Mouse (Mus musculus) right cerebral cortex, postnatal 14 days (tissue): Measurements from ENCODE around the gene Vasn.

Experiments
- DNase-seq: peaks from one replicate; pipeline ENCODE4 v3.0.0; 2022

Gene Vasn

DNA sequence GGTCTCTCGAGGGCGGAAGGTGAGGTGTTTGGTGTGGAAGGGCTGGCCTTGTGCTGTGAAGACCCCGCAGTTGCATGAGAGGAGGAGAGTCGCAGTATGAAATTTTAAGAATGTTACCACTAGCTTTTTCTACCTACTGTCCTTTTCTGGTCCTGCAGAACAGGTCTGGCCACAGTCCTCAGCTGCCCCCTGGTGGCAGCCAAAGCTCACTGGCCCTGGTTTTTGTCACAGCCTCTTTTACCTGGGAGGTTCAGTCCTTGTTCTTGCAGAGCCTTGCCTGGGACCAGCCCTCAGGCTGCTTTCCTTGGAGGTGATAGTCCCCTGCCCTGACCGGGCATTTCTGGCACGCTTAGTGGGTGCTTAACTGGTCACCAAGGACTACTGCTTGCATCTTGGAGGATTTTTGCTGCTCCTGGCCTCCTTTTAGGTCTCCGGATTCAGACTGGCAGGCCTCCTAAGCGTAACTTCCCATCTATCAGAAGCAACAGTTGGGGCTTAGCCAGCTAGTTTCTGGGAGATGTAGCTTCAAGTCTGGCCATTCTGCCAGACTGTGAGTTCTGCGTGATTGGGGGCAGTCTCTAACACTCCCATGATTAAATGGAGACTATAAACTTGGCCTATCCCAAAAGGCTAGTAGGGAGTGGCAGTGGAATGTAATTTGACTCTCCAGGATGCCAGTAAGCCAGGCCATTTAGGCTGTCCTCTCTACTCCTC lies 31.8 kb upstream of the Vasn start:
- DNase-seq = peak; percentile 75

DNA sequence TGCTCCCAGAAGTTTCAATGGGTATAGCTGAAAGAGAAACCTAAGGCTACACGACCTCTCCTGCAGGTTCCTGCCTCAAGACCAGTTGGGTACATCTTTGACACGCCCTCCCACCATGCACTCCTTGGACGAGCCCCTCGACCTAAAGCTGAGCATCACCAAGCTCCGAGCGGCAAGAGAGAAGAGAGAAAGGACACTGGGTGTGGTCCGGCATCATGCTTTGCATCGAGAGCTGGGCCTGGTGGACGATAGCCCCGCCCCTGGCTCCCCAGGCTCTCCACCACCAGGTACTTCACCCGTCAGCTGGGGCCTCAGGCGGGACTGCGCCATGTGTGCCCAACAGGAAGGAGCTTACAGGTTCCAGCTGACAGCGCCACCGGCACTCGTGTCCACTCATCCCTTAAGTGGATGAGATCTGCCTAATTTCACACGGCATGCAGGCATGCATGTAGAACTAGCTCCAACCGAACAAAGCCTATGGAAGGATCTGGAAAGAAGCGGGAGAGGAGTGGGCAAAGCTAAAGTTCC lies 31.1 kb upstream of the Vasn start:
- no peak for DNase-seq

DNA sequence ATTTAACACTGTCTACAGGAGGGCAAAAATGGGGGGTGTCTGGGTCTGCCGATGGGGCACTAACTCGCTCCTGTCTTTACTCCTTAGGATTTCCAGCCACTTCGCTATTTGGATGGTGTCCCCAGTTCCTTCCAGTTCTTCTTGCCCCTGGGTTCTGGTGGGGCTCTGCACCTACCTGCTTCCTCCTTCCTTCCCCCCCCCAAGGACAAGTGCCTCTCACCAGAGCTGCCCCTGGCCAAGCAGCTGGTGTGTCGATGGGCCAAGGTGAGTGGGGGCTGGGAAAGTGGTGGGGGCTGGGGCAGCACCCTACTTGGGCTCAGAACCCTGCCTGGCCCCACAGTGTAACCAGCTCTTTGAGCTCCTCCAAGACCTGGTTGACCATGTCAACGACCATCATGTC lies 28.5 kb upstream of the Vasn start:
- DNase-seq = no peak

DNA sequence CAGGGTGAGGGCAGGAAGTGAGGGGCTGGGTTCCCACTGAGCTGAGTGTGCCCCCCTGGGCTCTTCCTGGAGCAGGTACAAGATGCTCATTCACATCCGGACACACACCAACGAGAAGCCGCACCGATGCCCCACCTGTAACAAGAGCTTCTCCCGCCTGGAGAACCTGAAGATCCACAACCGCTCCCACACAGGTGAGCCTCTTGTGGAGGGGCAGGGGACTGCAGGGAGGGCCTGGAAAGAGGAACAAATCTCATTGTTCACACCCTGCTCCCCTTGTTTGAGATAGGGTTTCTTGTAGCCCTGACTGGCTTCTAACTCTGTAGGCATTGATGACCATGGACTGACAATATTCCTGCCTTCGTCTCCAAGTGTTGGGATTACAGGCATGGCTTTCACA lies 28.1 kb upstream of the Vasn start:
- no peak for DNase-seq

DNA sequence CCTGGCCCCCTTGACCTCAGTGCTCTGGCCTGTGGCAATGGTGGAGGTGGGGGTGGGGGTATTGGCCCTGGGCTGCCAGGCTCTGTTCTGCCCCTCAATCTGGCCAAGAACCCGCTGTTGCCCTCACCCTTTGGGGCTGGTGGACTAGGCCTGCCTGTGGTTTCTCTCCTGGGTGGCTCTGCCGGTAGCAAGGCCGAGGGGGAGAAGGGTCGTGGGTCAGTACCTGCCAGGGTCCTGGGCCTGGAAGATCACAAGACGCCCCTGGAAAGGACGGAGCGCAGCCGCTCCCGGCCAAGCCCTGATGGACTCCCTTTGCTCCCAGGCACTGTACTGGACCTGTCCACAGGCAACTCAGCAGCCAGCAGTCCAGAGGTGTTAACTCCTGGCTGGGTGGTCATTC lies 26.0 kb upstream of the Vasn start:
- DNase-seq = no peak

DNA sequence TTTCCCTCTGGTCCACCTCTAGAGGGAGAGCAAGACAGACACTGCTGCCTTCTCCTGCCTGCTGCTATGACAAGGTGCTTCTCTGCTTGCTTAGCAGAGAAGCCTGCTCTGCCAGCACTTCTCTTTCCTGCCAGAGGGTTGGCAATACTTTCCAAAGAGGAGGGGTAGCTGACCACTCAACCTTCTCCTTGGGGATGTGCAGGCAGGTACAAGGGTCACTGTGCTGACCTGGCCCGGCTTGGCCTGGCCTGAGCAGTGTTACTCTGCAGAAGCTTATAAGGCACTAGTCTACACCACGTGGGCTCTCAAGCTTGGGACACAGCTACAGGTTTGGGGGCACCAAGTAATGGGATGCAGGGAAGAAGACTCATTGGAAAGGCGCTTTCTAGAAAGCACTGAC lies 25.1 kb upstream of the Vasn start:
- no peak for DNase-seq

DNA sequence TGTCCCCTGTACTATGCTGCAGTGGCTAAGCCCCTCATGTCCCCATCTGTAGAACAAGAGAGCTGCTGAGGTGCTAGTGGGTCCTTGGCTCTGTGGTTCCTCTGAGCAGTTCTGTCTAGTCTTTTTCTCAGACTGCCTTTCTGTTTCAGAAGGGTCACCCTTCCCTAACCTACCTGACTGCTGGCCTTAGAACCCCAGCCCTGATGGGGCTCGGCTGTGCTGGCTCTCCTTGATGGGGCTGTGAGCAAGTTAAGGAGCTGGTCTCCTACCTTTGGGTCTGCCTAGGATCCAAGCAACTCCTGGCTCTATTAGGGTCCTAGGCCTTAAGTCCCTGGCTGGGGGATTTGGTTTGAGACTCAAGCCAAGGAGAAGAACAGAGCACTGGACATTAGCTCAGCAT lies 24.4 kb upstream of the Vasn start:
- DNase-seq = no peak

DNA sequence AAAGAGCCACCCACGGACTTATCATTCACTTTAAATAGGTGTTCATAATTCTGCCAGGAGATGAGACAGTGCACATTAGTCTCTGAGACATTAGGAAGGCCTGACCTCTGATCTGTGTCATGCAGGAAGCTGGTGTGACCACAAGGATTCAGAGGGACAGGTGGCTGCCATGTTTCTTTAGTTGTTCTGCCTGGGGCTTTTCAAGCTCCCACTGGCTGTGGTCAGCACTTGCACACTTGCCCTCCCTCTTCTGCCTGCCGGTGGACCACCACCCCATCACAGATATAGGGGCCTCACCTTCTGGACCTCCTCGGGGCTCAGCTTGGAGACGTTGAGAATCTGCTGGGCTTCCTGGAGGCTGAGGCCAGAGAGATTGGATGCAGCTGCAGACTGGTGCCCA lies 22.9 kb upstream of the Vasn start:
- DNase-seq = no peak

DNA sequence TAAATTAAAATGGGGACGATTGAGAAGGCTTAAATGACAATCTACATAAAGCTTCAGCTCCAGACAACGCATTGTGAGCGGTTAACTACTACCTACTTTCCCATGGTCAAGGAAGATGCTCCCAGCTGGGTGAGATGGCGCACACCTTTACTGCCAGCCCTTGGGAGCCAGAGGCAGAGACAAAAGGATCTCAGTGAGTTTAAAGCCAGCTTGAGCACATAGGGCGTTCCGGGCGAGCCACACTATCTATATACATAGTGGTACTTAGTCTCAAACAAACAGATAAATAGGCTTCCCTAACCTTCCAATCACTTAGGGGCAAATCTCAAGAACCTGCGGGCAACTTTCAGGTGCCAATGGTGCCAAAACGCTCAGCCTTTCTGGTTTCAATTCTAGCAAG lies 15.7 kb upstream of the Vasn start:
- no peak for DNase-seq

DNA sequence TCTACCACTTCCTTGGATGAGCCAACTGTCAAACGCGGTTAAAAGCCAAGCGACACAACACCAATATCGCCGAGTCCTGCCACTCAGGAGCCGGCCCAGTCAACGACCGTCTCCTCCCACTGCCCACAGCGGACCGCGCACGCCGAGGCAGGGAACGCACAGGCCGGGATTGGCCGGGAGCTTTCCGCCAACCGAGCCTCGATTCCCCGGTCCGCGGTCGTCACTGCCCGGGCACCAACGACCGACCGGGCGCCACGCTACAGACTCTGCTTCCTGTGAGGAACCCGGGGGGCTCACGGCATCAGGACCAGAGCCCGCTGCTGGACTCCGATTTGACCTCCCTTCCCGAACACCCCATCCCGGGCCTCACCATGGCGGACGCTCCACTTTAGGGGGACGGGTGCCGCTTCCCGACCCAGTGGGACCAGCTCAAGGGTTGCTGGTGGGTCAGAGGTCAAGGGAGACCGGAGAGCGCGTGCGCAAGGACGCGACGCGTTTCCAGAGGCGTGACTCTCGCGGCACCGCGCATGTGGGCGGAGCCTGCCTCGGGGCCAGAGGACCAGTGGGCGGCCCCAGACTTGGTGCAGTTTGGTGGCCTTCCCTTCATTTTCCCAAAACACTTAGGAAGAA lies 15.1 kb upstream of the Vasn start, which contains the start of gene Pam16:
Gene Pam16, minus strand, starts transcription at position 508 of the 630 bp plus-strand sequence.
- peak; percentile 93 for DNase-seq

DNA sequence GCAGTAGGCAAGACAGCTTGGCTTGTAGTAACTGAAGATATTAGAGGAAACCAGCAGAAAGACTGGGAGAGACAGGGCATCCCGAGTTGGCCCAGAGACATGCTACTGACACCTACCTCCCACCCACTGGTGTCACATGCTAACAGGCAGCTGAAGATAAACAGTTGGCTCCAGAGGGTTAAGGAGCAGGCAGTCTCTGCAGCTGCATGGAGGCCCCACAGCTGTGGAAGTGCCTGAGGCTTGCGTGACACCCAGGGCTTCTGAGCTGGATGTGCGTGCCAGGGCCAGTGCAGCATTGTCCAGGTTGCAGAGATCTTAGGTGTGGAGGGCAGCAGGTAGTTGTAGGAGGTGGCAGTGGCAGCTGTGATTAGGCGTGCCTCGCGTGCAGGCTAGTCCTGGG lies 12.6 kb upstream of the Vasn start:
- DNase-seq = no peak

DNA sequence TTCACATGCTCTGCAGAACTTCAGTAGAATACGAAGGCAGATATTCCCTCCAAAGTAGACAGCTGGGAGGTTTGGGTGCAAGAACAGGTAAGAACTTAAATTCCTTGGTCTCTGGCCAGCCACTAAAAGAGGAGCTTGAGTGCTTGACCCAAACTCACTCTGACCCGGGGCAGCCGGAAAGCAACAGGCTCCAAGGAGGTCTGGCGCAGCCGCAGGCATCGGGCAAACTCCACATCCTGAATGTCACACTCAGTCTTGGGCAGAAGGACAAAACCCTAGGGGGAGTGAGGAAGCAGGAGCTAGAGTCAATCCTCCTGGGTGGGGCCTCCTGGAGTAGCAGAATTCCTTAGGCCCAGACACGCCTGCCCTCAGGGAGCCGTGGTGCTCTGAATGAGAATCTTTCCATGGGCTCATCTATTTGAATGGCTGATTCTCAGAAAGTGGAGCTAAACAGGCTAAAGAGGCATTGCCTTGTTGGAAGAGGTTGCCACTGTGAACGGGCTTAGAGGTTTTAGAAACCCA lies 10.8 kb upstream of the Vasn start:
- no peak for DNase-seq

DNA sequence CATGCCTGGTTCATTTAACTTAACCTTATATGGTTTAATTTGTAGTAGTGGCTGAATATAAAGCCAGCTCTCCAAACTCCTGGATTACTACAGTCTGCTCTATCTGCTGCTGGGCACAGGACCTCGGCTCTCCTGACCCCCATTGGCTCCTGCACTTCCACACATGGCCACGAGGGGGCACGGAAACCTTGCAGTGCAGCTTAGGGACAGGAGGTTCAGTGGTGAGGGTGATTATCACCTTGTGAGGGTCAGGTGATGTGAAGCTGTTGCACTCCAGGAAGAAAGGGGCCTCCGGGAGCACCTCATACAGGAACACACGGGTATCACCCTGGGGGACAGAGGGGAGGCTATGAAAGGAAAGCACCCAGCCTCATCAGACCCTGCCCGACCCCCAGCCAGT lies 9.8 kb upstream of the Vasn start:
- DNase-seq = peak; percentile 75

DNA sequence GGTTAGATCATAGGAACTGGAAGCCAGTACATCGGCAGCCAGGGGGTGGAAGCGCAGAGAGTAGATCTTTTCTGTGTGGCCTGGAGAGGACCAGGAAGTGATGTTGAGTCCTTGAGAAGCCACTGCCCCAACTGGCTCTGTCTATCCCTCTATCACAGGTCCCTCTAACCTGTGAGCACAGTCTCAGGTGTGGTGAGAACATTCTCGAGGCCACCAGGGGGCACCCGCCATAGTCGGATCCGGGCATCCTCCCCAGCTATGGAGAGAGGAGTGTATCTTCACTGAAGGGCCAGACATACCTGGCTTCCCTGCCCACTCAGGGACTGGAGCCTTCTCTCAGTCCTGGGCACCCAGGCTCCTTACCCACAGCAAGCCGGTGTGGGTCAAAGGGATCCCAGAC lies 7.7 kb upstream of the Vasn start:
- no peak for DNase-seq

DNA sequence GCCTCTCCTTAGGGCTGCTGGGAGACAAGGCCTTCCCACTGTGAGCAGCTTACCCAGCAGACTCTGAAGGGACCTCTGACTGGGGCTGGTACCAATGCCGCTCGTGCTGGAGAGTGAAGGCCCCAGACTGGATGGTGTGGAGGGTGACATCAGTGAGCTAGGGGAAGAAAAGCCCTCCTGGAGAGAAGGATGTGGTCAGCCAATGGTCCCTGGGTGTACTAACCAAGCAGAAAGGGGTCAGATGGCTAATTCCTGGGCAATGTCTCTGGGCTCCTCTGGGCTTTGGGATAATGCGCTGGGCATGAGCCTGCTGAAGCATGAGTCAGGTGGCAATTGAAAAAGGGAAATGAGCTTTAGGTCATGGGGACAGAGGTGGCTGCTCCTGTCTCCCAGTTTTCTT lies 6.1 kb upstream of the Vasn start:
- no peak for DNase-seq

DNA sequence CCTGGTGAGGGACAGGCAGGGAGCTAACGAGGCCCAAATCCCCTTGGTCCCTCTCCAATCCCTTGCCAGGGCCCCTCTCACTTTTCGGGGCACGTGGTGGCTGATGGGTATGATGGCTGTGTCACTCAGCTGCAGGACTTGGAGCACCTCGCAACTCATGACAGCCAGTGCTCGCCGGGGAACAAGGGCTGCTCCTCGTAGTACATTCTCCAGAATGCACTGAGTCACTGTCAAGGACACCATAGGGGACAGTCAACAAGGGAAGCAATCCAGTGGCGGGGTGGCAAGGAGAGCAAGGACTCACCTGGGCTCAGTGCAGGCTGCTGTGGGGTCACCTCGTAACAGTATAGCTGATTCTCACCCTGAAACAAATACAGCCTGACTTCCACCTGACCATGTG lies 5.1 kb upstream of the Vasn start:
- no peak for DNase-seq

DNA sequence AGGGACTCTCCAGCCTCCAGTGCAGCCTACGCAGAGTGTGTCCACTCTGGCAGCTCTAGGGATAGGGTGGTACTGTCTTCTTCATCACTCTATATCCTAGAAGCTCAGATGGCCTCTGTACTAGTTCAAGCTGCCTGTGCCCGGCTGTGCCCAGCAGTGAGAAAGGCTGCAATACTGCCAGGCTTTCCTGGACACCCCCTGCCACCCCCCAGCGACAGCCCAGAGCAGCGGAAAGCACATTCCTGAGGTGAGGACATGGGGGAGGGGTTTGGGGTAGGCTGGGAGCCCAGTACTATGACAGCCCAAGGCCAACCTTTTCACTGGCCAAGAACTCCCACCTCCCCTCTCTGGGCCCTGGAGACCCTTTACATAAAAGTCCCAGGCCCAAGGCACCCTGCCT lies 4.0 kb upstream of the Vasn start:
- DNase-seq = no peak

DNA sequence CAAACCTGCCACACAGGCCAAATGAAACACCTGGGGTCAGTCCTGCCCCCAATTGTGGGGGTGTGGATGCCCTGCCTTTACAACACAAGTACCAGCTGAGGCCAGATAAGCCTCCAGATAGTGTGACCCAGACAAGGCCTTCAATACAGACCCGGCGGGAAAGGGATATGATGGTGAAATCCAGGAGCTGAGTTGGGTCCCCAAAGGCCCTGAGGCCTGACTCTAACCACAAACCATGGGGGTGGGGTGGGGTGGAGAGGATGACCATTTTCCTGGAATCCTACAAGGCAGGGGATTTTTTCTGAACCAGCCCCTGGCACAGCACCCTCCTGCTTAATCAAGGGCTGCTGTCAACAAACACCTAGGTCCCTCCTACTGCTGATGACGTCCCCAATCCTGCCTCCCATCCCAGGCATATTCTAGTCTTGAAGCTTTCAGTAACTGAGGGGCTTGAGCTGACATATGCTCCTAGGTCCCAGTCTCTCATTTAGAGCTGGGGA lies 800 bp upstream of the Vasn start:
- no peak for DNase-seq

DNA sequence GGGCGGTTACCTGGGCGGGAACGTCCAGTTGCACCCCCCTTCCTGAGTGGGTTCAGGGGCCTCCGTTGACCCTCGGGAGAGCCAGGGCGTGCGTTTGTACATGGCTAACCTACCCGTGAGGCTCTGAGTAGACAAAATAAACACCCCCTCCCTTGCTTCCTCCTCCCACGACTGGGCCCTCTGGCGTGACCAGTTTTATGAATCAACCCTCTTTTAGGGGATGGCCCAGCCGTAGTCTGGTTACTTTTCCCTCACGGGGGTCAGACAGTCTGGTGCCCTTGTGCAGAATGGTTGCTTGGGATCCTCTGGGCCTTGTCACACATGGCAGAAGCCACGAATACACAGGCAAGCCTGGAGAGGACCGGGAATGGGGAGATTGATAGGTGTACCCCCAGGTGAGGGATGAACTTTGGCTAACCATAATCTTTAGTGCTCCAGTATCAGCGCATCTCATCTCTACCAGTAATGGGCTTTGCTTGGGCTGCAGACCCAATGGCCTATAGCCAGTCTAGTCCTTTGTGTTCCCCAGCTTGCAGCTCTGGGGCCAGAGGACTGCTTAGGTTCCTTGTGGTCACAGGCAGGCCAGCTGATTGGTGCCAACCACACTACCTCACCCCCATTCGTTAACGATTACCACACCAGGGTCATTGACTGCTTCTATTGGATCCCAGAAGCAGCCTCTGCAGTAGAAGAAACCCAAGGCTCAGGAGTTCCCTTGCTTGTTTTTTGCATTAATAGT lies 695 bp downstream of the Vasn start:
- no peak for DNase-seq

DNA sequence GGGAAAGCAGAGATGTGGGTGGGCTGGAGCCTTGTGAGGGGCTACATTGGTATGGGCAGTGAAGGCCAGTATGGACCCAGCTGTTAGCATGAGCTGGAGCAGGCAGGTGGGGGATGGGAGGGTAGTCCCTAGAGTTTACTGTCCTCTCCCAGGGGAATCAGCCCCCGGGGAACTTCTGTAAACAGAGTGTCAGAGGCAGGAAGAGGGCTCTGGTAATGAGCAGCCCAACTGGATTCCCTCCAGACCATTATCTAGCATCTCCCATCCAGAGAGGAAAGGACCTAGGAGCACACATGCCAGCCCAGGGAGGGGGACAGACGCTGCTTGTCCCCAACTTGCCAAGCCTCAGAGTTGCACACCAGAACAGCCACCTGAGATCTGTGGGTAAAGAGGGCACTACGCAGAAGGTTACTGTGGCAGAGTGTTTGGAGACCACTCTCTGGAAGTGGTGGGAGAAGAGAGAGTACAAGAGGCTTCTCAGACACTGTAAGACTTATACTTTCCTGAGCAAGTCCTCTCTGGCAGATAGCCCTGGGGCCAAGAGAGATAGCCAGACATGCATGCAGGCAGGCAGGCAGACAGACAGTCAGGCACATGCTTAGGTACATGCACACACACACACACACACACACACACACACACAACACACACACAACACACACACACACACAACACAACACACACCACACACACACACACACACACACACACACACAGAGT lies 1.5 kb downstream of the Vasn start:
- no peak for DNase-seq

DNA sequence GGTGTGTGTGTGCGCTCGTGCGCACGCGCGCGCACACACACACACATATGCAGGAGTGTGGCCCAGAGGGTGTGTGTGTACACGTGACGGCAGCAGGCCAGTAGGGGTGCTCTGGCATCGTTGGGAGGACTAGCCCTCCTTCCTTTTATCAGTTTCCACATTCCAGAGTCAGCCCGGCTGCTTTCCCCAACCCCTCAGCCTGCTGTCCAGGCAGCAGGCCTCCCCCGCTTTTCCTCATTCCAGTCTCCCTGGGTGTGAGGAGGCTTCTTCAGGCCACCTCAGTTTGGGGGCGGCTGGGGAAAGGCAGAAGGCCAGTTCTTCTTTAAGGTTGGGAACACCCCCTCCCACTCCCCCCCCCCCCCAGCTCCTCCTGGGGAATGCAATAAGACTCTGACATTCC lies 2.4 kb downstream of the Vasn start:
- peak; percentile 57 for DNase-seq

DNA sequence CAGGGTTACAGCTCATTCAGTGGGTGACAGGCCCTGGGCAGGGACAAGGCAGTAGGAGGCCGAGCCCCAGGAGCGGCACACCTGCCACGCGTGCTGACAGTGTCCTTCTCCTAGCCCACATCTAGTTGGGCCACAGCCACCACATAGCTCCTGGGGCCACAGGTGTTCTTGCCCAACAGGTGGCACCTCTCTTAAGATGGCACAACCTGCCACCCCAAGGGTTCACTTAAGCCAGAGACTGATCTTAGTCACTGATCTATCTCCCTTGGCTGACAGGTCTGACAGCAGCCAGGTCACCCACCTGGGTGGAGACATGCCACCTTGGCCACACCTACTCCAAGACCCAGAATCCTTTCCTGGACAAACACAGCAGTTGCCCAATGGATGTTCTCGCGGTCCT lies 3.2 kb downstream of the Vasn start:
- no peak for DNase-seq
